Mouse (Mus musculus) urinary bladder, postnatal 10 days (tissue): ENCODE data around the gene Gm20388.

Experiments
- DNase-seq: peaks from one replicate; pipeline ENCODE4 v3.0.0; 2022; ENCODE audit warnings: low spot score

Gene Gm20388

GRCm38 (mm10) chr8:119960531-119961104 is 50.0 kb downstream of the Gm20388 start:
- DNase-seq: no peak

GRCm38 (mm10) chr8:119964859-119965258 is 54.2 kb downstream of the Gm20388 start:
- DNase-seq: no peak

GRCm38 (mm10) chr8:119967435-119967834 is 56.8 kb downstream of the Gm20388 start:
- DNase-seq: no peak

- no peak for DNase-seq
Measured at GRCm38 (mm10) chr8:119970169-119970568, 59.5 kb downstream of the Gm20388 start.

- DNase-seq: no peak
Measured at GRCm38 (mm10) chr8:119972558-119972957, 61.9 kb downstream of the Gm20388 start.

DNA sequence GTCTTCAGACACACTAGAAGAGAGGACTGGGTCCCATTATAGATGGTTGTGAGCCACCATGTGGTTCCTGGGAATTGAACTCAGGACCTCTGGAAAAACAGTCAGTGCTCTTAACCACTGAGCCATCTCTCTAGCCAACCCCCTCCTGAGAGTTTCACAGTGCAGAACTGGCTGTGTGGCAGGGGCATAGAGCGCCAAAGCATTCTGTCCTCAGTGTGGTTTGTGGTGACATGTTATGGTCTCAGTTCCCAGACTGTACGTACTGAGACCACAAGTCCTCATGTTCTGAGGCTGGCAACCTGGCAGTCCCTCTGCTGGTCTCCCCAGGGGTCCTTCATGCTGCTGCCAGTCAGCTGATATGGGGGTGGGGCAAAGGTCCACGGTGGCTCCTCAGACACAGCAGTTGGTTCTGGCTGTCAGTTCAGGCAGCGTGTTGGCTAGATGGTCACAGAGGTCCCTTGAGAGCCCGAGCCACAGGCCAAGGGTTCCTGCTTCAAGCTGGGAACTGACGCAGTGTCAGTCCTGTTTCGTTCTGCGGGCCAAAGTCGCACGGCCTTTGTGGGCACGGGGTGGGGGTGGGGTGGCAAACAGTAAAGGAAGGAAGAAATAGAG is 68.2 kb downstream of the Gm20388 start:
- no peak for DNase-seq

DNA sequence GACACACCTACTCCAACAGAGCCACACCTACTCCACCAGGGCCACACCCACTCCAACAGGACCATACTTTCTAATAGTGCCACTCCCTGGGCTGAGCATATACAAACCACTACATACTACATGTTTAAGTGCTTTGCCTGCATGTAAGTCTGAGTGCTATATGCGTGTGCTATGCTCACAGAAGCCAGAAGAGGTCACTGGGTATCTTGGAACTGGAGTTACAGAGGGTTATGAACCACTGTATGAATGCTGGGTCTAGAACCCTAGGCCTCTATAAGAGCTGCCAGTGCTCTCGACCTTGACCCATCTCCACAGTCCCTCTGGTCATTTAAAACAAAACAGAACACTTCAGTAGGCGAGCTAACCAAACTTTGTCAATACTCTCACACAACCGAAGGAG is 70.6 kb downstream of the Gm20388 start:
- DNase-seq: no peak

- no peak for DNase-seq
Measured at GRCm38 (mm10) chr8:119984085-119984484, 73.4 kb downstream of the Gm20388 start.

GRCm38 (mm10) chr8:119986174-119986573 is 75.5 kb downstream of the Gm20388 start:
- no peak for DNase-seq

DNA sequence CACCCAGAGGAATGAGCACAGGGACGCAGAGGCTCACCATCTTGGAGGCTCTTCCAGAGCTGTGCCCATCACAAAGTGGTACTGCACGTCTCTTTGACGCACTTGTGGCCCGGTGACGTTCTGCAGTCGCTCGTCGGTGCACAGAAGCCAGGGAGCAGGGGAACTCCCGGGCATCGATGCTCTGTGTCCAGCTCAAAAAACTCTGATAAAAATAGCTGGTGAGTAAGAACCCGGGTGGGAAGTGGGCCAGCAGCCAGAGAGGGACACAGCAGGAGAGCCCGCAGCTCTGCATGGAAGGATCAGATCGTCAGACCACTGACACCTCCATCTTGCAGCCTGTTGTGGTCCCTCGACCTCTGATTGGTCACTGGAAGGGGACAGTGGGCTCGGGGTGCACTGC is 77.4 kb downstream of the Gm20388 start:
- DNase-seq: no peak

- DNase-seq: peak; percentile 57
Measured at GRCm38 (mm10) chr8:119992249-119992648, 81.6 kb downstream of the Gm20388 start, which contains the start of gene Crispld2. Crispld2 (plus strand) TSS chr8:119992438.

- no peak for DNase-seq
Measured at GRCm38 (mm10) chr8:119994114-119994513, 83.5 kb downstream of the Gm20388 start.

- DNase-seq: no peak
Measured at GRCm38 (mm10) chr8:119994556-119994955, 83.9 kb downstream of the Gm20388 start.

- no peak for DNase-seq
Measured at GRCm38 (mm10) chr8:119997266-119997665, 86.6 kb downstream of the Gm20388 start.

- DNase-seq: no peak
Measured at GRCm38 (mm10) chr8:120000461-120000860, 89.8 kb downstream of the Gm20388 start.

DNA sequence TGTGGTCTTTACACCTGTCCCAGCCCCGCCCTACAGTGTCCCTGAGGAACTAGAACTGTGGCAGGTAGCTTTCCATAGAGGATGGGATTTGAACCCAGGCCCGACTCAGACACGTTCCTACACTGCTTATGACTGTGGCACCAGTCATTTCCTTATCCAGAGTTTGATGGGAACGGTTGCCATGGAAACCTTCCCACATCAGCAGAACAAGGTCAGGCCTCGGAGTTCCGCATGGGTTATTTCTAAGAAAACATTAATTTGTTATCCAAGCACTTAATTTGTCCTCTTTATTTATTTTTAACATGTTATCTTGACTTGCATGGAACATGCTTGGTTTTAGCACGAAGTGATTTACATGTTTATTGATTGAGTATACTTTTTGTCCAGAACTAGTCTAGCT is 91.1 kb downstream of the Gm20388 start:
- DNase-seq: no peak

GRCm38 (mm10) chr8:120002348-120002747 is 91.7 kb downstream of the Gm20388 start:
- DNase-seq: no peak

- DNase-seq: no peak
Measured at GRCm38 (mm10) chr8:120004154-120004702, 93.6 kb downstream of the Gm20388 start.

GRCm38 (mm10) chr8:120004705-120005381 is 94.2 kb downstream of the Gm20388 start:
- DNase-seq: no peak

DNA sequence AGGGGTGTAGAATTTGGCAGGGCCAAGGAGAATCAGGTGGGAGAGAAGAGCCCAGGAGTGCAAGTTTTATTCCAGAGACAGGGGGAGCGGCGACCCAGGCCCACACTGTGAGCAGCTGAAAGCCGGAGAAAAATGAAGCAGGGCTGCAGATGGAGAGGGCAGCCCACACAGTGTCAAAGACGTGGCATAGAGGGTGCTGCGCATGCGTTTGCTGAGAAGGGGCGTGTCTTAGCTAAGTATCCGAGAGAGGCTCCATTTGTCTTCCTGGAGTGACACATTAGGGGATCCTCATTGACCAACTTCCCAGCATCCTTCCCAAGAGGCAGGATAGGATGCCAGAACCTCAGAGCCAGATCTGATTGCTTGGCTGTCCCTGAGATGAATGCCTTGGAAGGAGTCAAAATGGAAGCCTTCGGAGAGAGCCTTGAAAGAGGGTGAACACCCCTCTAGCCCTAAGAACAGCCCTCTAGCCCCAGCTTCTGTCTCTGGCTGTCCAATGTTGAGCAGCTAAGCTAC is 96.1 kb downstream of the Gm20388 start:
- no peak for DNase-seq

GRCm38 (mm10) chr8:120007178-120007577 is 96.5 kb downstream of the Gm20388 start:
- no peak for DNase-seq

DNA sequence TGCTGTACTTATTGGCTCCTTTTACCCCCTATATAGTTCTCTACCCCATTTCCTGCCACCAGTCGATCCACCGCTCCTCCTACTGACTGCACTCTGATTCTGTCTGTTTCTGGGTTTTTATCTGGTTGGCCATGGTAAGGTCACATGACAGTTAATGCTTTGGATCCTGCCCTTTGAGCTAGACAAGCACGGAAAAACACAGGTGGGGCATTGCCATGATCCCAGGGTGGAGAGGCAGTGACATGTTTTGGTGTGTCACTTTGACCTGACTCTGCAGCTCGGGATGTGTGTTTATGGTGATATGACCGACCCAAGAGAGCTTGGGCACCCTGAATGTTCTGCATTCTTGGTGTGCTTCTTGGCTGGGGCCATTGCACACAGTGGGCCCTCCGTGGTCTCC is 98.6 kb downstream of the Gm20388 start:
- DNase-seq: no peak

GRCm38 (mm10) chr8:120012491-120012890 is 101.8 kb downstream of the Gm20388 start:
- DNase-seq: no peak
